Mouse (Mus musculus): Measurements from ENCODE around the gene Frmd4a.

Gene Frmd4a

GRCm38 (mm10) chr2:4119678-4120458 is 102.4 kb downstream of the Frmd4a start:
- no peak for ATAC-seq (ENCODE audit: insufficient number of reproducible peaks, low FRiP score, low TSS enrichment)

GRCm38 (mm10) chr2:4131216-4131615 is 113.7 kb downstream of the Frmd4a start:
- ATAC-seq (ENCODE audit: insufficient number of reproducible peaks, low FRiP score, low TSS enrichment) = no peak

GRCm38 (mm10) chr2:4137493-4137892 is 120.0 kb downstream of the Frmd4a start:
- no peak for ATAC-seq (ENCODE audit: insufficient number of reproducible peaks, low FRiP score, low TSS enrichment)

GRCm38 (mm10) chr2:4142221-4142950 is 124.9 kb downstream of the Frmd4a start:
- ATAC-seq (ENCODE audit: insufficient number of reproducible peaks, low FRiP score, low TSS enrichment) = no peak

GRCm38 (mm10) chr2:4144424-4144823 is 126.9 kb downstream of the Frmd4a start:
- no peak for ATAC-seq (ENCODE audit: insufficient number of reproducible peaks, low FRiP score, low TSS enrichment)

- no peak for ATAC-seq (ENCODE audit: insufficient number of reproducible peaks, low FRiP score, low TSS enrichment)
Observed at GRCm38 (mm10) chr2:4152521-4153040, 135.1 kb downstream of the Frmd4a start.

GRCm38 (mm10) chr2:4153131-4153631 is 135.7 kb downstream of the Frmd4a start:
- no peak for ATAC-seq (ENCODE audit: insufficient number of reproducible peaks, low FRiP score, low TSS enrichment)

GRCm38 (mm10) chr2:4154036-4154653 is 136.6 kb downstream of the Frmd4a start:
- no peak for ATAC-seq (ENCODE audit: insufficient number of reproducible peaks, low FRiP score, low TSS enrichment)

GRCm38 (mm10) chr2:4154654-4155047 is 137.1 kb downstream of the Frmd4a start:
- no peak for ATAC-seq (ENCODE audit: insufficient number of reproducible peaks, low FRiP score, low TSS enrichment)

GRCm38 (mm10) chr2:4155406-4155805 is 137.9 kb downstream of the Frmd4a start:
- no peak for ATAC-seq (ENCODE audit: insufficient number of reproducible peaks, low FRiP score, low TSS enrichment)

- ATAC-seq (ENCODE audit: insufficient number of reproducible peaks, low FRiP score, low TSS enrichment) = no peak
Observed at GRCm38 (mm10) chr2:4156511-4156910, 139.0 kb downstream of the Frmd4a start.

- no peak for ATAC-seq (ENCODE audit: insufficient number of reproducible peaks, low FRiP score, low TSS enrichment)
Observed at GRCm38 (mm10) chr2:4157396-4157795, 139.9 kb downstream of the Frmd4a start.

- ATAC-seq (ENCODE audit: insufficient number of reproducible peaks, low FRiP score, low TSS enrichment) = no peak
Observed at GRCm38 (mm10) chr2:4159574-4160203, 142.2 kb downstream of the Frmd4a start.

- no peak for ATAC-seq (ENCODE audit: insufficient number of reproducible peaks, low FRiP score, low TSS enrichment)
Observed at GRCm38 (mm10) chr2:4166191-4166590, 148.7 kb downstream of the Frmd4a start.

- ATAC-seq (ENCODE audit: insufficient number of reproducible peaks, low FRiP score, low TSS enrichment) = no peak; the same call in 1 of the 2 replicates
Observed at GRCm38 (mm10) chr2:4167131-4167530, 149.6 kb downstream of the Frmd4a start.

- ATAC-seq (ENCODE audit: insufficient number of reproducible peaks, low FRiP score, low TSS enrichment) = no peak
Observed at GRCm38 (mm10) chr2:4169726-4170125, 152.2 kb downstream of the Frmd4a start.

- no peak for ATAC-seq (ENCODE audit: insufficient number of reproducible peaks, low FRiP score, low TSS enrichment)
Observed at GRCm38 (mm10) chr2:4170189-4170588, 152.7 kb downstream of the Frmd4a start.

- no peak for ATAC-seq (ENCODE audit: insufficient number of reproducible peaks, low FRiP score, low TSS enrichment)
Observed at GRCm38 (mm10) chr2:4184991-4185390, 167.5 kb downstream of the Frmd4a start.

GRCm38 (mm10) chr2:4187521-4187920 is 170.0 kb downstream of the Frmd4a start:
- no peak for ATAC-seq (ENCODE audit: insufficient number of reproducible peaks, low FRiP score, low TSS enrichment)

- ATAC-seq (ENCODE audit: insufficient number of reproducible peaks, low FRiP score, low TSS enrichment) = no peak
Observed at GRCm38 (mm10) chr2:4188303-4188702, 170.8 kb downstream of the Frmd4a start.
